Comparison of ENCODE assay signal across 8 mouse cellular contexts in genomic region chr2:35461971-35462787, GRCm38 (mm10). TPM values are rescaled to one million over a fixed set of nuclear protein-coding genes. Genes with fewer than 3 reads are reported as not detected.
DNase-seq lines count a peak whose midpoint lies in the region; ATAC-seq and TF ChIP-seq lines count a peak whose summit lies in the region.

No protein-coding gene starts in this region.

- H3K4me1 ChIP-seq in lung, adult 2 months (ENCODE audit: control insufficient read depth, insufficient read depth, low read length) = peaks cover 4% of the 10 kb centered on the region; the same call in 1 of the 2 replicates
- H3K4me1 ChIP-seq in heart, embryonic 12.5 days (replicated peaks) = peaks cover 43% of the 10 kb centered on the region
- H3K4me1 ChIP-seq in limb, embryonic 12.5 days (replicated peaks) = peaks cover 30% of the 10 kb centered on the region

- peak overlapping the region; percentile 91 for H3K9ac ChIP-seq in heart, embryonic 12.5 days
- peak overlapping the region; percentile 69 for H3K9ac ChIP-seq in limb, embryonic 12.5 days (replicated peaks)

- no peak; the same call in 1 of the 2 replicates for TF ChIP-seq POLR2A in lung, adult 2 months (IDR thresholded peaks at IDR 0.05; ENCODE audit: borderline replicate concordance, extremely low read depth, low read depth, low read length)
- no peak for TF ChIP-seq POLR2A in brain, embryonic 14.5 days (IDR thresholded peaks at IDR 0.05; ENCODE audit: borderline replicate concordance, extremely low read depth, insufficient read depth, insufficient read length, poor library complexity, severe bottlenecking)

- TF ChIP-seq CTCF in lung, adult 2 months (IDR thresholded peaks at IDR 0.05; ENCODE audit: insufficient read depth, low read length) = no peak
- TF ChIP-seq CTCF in brain, embryonic 14.5 days (IDR thresholded peaks at IDR 0.05; ENCODE audit: borderline replicate concordance, extremely low read depth, insufficient read depth, insufficient read length) = no peak

- DNase-seq in lung, adult 2 months = no peak
- DNase-seq in lung, postnatal 25 days (ENCODE audit: low spot score) = no peak
- DNase-seq in brain, embryonic 14.5 days (ENCODE audit: low read depth) = peak; percentile 41
- DNase-seq in naive thymus-derived CD4-positive, alpha-beta T cell, adult 2 months (ENCODE audit: low read depth) = peak; percentile 44
- DNase-seq in left cerebral cortex, postnatal 4 days = no peak
- no peak for DNase-seq in right cerebral cortex, postnatal 36 days (ENCODE audit: low spot score in 2 of 2)

- WGBS in lung, adult 2 months = 2% methylated on average over 52 of the region's 52 CpGs
- WGBS in heart, embryonic 12.5 days = under 1% methylated on average over 52 of the region's 52 CpGs
- under 1% methylated on average over 52 of the region's 52 CpGs for WGBS in limb, embryonic 12.5 days

- peak overlapping the region; percentile 89 for H3K27ac ChIP-seq in heart, embryonic 12.5 days (ENCODE audit: poor library complexity, severe bottlenecking)
- 0 out of 2 replicates have a peak overlapping the region, but pooled peaks have one; percentile 29 for H3K27ac ChIP-seq in limb, embryonic 12.5 days

- peak; percentile 49 for ATAC-seq in heart, embryonic 12.5 days (ENCODE audit: insufficient number of reproducible peaks, low FRiP score)
- ATAC-seq in limb, embryonic 12.5 days (ENCODE audit: insufficient number of reproducible peaks, insufficient read depth, low FRiP score, low TSS enrichment, low read depth) = peak; percentile 57

- peak overlapping the region; percentile 84 for H3K4me3 ChIP-seq in lung, adult 2 months (replicated peaks; ENCODE audit: extremely low read depth, low read depth, low read length)
- peak overlapping the region; percentile 72 for H3K4me3 ChIP-seq in heart, embryonic 12.5 days
- H3K4me3 ChIP-seq in limb, embryonic 12.5 days (replicated peaks) = peak overlapping the region; percentile 55

- no peaks in the 10 kb centered on the region for H3K9me3 ChIP-seq in heart, embryonic 12.5 days (replicated peaks)
- H3K9me3 ChIP-seq in limb, embryonic 12.5 days = no peaks in the 10 kb centered on the region; the same call in 1 of the 2 replicates

- H3K27me3 ChIP-seq in heart, embryonic 12.5 days (replicated peaks) = no peaks in the 10 kb centered on the region
- peaks cover 23% of the 10 kb centered on the region for H3K27me3 ChIP-seq in limb, embryonic 12.5 days

- peaks cover 5% of the 10 kb centered on the region; the same call in 1 of the 2 replicates for H3K36me3 ChIP-seq in heart, embryonic 12.5 days
- no peaks in the 10 kb centered on the region for H3K36me3 ChIP-seq in limb, embryonic 12.5 days

- H3K4me2 ChIP-seq in heart, embryonic 12.5 days = peak overlapping the region; percentile 98
- H3K4me2 ChIP-seq in limb, embryonic 12.5 days = peak overlapping the region; percentile 95

- intact Hi-C loops in left cerebral cortex, postnatal 4 days (cut with DNase I) = no loop called here

RNA-seq across cellular contexts. Expression of gene Ggta1, which starts 0.9 kb away (rescaled TPM):
- polyA plus RNA-seq in lung, adult 2 months (2012; rRNA removed) = 17.8 and 24.4 TPM in 2 replicates
- polyA plus RNA-seq in brain, embryonic 14.5 days (2012; rRNA removed) = 5.7 and 7.1 TPM in 2 replicates
- polyA plus RNA-seq in heart, embryonic 12.5 days (2016; fragmentation: Nextera tagmentation; extraction: Ambion mirVana) = 46.5 and 47.1 TPM in 2 replicates
- 7.8 and 8.8 TPM in 2 replicates for polyA plus RNA-seq in limb, embryonic 12.5 days (2016; fragmentation: Nextera tagmentation; extraction: Ambion mirVana)
- 1 to 10 TPM; 3.9 to 6.1 TPM for total RNA-seq in left cerebral cortex, postnatal 4 days (2021)

Comparison
In these comparisons a context has a peak if more than half of its experiments do, and no peak if none do; other contexts are left out.
1. DNase-seq: peak in brain, embryonic 14.5 days (single experiment) and naive thymus-derived CD4-positive, alpha-beta T cell, adult 2 months (single experiment); none in lung, adult 2 months (single experiment), lung, postnatal 25 days (single experiment), left cerebral cortex, postnatal 4 days (single experiment) and right cerebral cortex, postnatal 36 days (0 of 2).
2. Peak in every context shown above with its lines, with median percentiles within 50 percentile points of each other: H3K4me3 ChIP-seq.